Mouse (Mus musculus): ENCODE data around the gene Hoxb4.
A peak's percentile ranks its signal among the peaks of the same experiment; 100 is the strongest.

Gene Hoxb4

GRCm38 (mm10) chr11:96298895-96299667 lies 19.0 kb upstream of the Hoxb4 start:
- no peak for DNase-seq (ENCODE audit: low spot score)

- DNase-seq (ENCODE audit: low spot score) = no peak
These were observed 18.3 kb upstream of the Hoxb4 start for GRCm38 (mm10) chr11:96299781-96300180.

- DNase-seq (ENCODE audit: low spot score) = no peak
These were observed 17.6 kb upstream of the Hoxb4 start for GRCm38 (mm10) chr11:96300354-96301063.

- no peak for DNase-seq (ENCODE audit: low spot score)
These were observed 17.0 kb upstream of the Hoxb4 start for GRCm38 (mm10) chr11:96301064-96301431.

GRCm38 (mm10) chr11:96301837-96302236 lies 16.2 kb upstream of the Hoxb4 start:
- DNase-seq (ENCODE audit: low spot score) = peak; percentile 56

GRCm38 (mm10) chr11:96302381-96303150 lies 15.5 kb upstream of the Hoxb4 start:
- DNase-seq (ENCODE audit: low spot score) = no peak

- DNase-seq (ENCODE audit: low spot score) = peak; percentile 69
These were observed 14.6 kb upstream of the Hoxb4 start, which contains the start of gene Hoxb5 for GRCm38 (mm10) chr11:96303151-96304099. TSS of gene Hoxb5 (plus strand) at chr11:96303336.

GRCm38 (mm10) chr11:96304381-96305195 lies 13.5 kb upstream of the Hoxb4 start:
- no peak for DNase-seq (ENCODE audit: low spot score)

- DNase-seq (ENCODE audit: low spot score) = no peak
These were observed 12.4 kb upstream of the Hoxb4 start for GRCm38 (mm10) chr11:96305505-96306182.

GRCm38 (mm10) chr11:96306183-96306907 lies 11.7 kb upstream of the Hoxb4 start:
- DNase-seq (ENCODE audit: low spot score) = no peak

GRCm38 (mm10) chr11:96306908-96307269 lies 11.2 kb upstream of the Hoxb4 start:
- no peak for DNase-seq (ENCODE audit: low spot score)

GRCm38 (mm10) chr11:96308763-96309162 lies 9.3 kb upstream of the Hoxb4 start:
- DNase-seq (ENCODE audit: low spot score) = no peak

GRCm38 (mm10) chr11:96309288-96309687 lies 8.8 kb upstream of the Hoxb4 start:
- DNase-seq (ENCODE audit: low spot score) = no peak

GRCm38 (mm10) chr11:96310183-96310938 lies 7.7 kb upstream of the Hoxb4 start:
- DNase-seq (ENCODE audit: low spot score) = no peak

- DNase-seq (ENCODE audit: low spot score) = no peak
These were observed 7.0 kb upstream of the Hoxb4 start for GRCm38 (mm10) chr11:96311097-96311496.

- no peak for DNase-seq (ENCODE audit: low spot score)
These were observed 6.3 kb upstream of the Hoxb4 start for GRCm38 (mm10) chr11:96311520-96312417.

- DNase-seq (ENCODE audit: low spot score) = no peak
These were observed 4.9 kb upstream of the Hoxb4 start for GRCm38 (mm10) chr11:96313134-96313533.
